Mouse (Mus musculus): ENCODE data around the gene Gipc3.

GRCm38 (mm10) chr10:81349146-81349545, 6.1 kb upstream of the Gipc3 start:
- TF ChIP-seq CTCF (IDR thresholded peaks at IDR 0.05; ENCODE audit: borderline replicate concordance, control insufficient read depth, extremely low read depth, insufficient read depth, low read length, poor library complexity) (no peak), POLR2A (IDR thresholded peaks at IDR 0.05; ENCODE audit: control insufficient read depth, extremely low read depth, insufficient read depth, low read length, poor library complexity) (no peak)

All from thymus, adult 2 months (tissue).